Mouse (Mus musculus) forebrain, postnatal 0 days (tissue): Measurements from ENCODE around the gene Gipc2. TPM values are rescaled to one million over a fixed set of nuclear protein-coding genes. Genes with fewer than 3 reads are reported as not detected.

Source experiments
- ATAC-seq: fragments of 200-750 bp; cut with Nextera tagmentation; 2 replicates; pipeline ENCODE4 v1.8.0; 2017; ENCODE audit warnings: mild to moderate bottlenecking, moderate library complexity
- DNase-seq: peaks from one replicate; pipeline ENCODE4 v3.0.0-alpha.2; 2015
- H3K27ac ChIP-seq: fragments of 300-500 bp; sonication (generic); 2 replicates; pipeline ENCODE4 v1.5.1; 2014; ENCODE audit warnings: low read depth, mild to moderate bottlenecking, antibody characterized with exemption, low read length, moderate library complexity, mixed read lengths
- H3K27me3 ChIP-seq: fragments of 300-500 bp; sonication (generic); 2 replicates; pipeline ENCODE4 v1.6.1; 2014; ENCODE audit warnings: mild to moderate bottlenecking, low read length, mixed read lengths; ENCODE audit not compliant: insufficient read depth
- H3K36me3 ChIP-seq: fragments of 300-500 bp; sonication (generic); 2 replicates; pipeline ENCODE4 v1.6.1; 2014; ENCODE audit warnings: mild to moderate bottlenecking, moderate library complexity; ENCODE audit not compliant: insufficient read depth
- H3K4me1 ChIP-seq: fragments of 300-500 bp; sonication (generic); 2 replicates; pipeline ENCODE4 v1.6.1; 2014; ENCODE audit warnings: antibody characterized with exemption; ENCODE audit not compliant: insufficient read depth
- H3K4me2 ChIP-seq: fragments of 300-500 bp; sonication (generic); 2 replicates; pipeline ENCODE4 v1.6.1; 2014; ENCODE audit warnings: low read depth, mild to moderate bottlenecking, moderate library complexity
- H3K4me3 ChIP-seq: fragments of 300-500 bp; sonication (generic); 2 replicates; pipeline ENCODE4 v1.5.1; 2014; ENCODE audit warnings: low read depth, low read length, mixed read lengths
- H3K9ac ChIP-seq: fragments of 300-500 bp; sonication (generic); 2 replicates; pipeline ENCODE4 v1.6.1; 2014; ENCODE audit warnings: mild to moderate bottlenecking
- H3K9me3 ChIP-seq: fragments of 300-500 bp; sonication (generic); 2 replicates; pipeline ENCODE4 v1.6.1; 2016; ENCODE audit warnings: low read length
- CTCF ChIP-seq: sonication (generic); IDR thresholded peaks from 2 replicates; pipeline ENCODE4 v1.5.1; 2016; ENCODE audit warnings: antibody characterized with exemption, control low read depth, low read depth
- WGBS: fragments of 180-500 bp; shearing (Covaris S2); extraction: QIAGEN DNeasy Blood & Tissue Kit; methylation state at CpG from one replicate; pipeline ENCODE4 v1.1.7; 2014; 5-methylcytosine and 5-hydroxymethylcytosine counted together
- polyA plus RNA-seq: library from polyadenylated mRNA; unstranded; fragments of >200 nt; fragmentation: Nextera tagmentation; extraction: Ambion mirVana; gene quantifications from 2 replicates; pipeline ENCODE4 v1.2.1, GENCODE M21; 2015
- total RNA-seq: library from RNA; depleted of rRNA; stranded (reverse); fragments of >200 nt; gene quantifications from 2 replicates; pipeline ENCODE4 v1.2.3, GENCODE M21; 2014

Gipc2 gene
- total and polyA plus RNA-seq, 2 experiments from 2014 or later = 6.3 to 13.9 TPM

DNA sequence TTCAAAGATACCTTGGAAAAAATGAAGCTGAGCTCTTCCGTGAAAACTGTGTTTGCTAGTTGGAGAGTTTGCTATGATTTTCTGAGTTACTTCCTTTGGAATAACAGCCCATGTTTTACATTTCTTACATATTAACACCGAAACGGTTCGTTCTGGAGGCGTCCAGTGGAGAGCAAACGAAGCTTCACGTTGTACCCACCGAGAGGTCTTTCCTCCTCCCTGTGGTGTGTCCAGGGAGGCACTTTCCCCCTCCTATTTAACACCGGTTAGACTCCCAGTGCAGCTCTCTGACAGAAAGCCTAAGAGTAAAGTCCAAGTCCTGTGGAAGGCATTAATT lies 1.0 kb downstream of the Gipc2 start:
- TF ChIP-seq CTCF = no peak
- WGBS = 31% methylated on average over 9 of the region's 9 CpGs
- Histone ChIP-seq H3K4me2 (peak overlapping the region; percentile 91), H3K27me3 (no peaks in the 10 kb centered on the region), H3K36me3 (no peaks in the 10 kb centered on the region), H3K4me3 (peak overlapping the region; percentile 51), H3K9me3 (no peaks in the 10 kb centered on the region), H3K9ac (peak overlapping the region; percentile 67), H3K4me1 (no peaks in the 10 kb centered on the region), H3K27ac (no peak overlapping the region)
- ATAC-seq (no peak), DNase-seq (no peak)

DNA sequence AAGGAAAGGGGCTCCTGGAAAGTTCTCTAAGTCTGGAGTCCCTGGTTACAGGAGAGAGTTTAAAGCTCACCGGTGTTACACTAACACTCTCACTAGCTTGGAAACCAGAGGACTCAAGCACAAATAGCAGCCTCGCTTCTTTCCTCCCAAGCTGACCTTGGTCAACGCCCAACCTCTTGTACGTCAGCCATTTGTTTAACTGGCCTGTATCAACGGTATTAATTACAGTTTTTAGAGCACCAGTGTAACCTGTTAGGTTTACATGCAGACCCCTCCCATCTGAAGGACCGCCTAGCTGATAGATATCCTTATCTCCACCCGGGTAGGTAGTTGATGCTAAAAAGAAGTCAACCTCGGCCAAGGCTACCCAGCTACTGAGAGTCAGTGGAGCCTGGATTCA lies 2.7 kb downstream of the Gipc2 start:
- Histone ChIP-seq H3K4me2 (no peak overlapping the region), H3K4me3 (no peak overlapping the region), H3K4me1 (no peaks in the 10 kb centered on the region), H3K36me3 (no peaks in the 10 kb centered on the region), H3K9ac (no peak overlapping the region), H3K27me3 (no peaks in the 10 kb centered on the region), H3K27ac (no peak overlapping the region), H3K9me3 (no peaks in the 10 kb centered on the region)
- no peak for TF ChIP-seq CTCF
- DNase-seq (no peak), ATAC-seq (no peak)
- WGBS = 93% methylated on average over 8 of the region's 8 CpGs

DNA sequence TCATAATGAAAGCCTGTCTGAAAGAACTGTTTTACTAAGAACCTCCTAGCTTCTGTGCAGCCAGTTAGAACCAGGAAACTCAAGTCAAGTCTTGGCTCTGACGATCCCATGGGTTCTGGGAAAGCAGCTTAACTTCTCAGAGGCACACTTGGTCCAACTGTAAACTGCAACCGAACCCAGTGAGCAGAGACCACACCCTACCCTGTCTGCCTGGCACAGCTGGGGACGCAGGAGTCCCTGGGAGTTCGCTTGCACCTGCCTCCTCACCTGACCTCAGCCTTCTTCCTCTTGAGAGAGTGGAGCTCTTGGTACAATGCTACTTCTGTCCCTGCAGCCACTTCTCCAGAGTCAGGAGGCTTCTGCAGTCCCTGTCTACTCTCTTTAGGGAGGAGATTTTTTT lies 5.4 kb downstream of the Gipc2 start:
- no peaks in the 10 kb centered on the region for H3K27me3 ChIP-seq
- WGBS = 69% methylated on average over 4 of the region's 4 CpGs
- no peak overlapping the region for H3K9ac ChIP-seq
- DNase-seq (no peak), ATAC-seq (no peak)
- no peak overlapping the region for H3K27ac ChIP-seq
- TF ChIP-seq CTCF = no peak
- H3K9me3 ChIP-seq = no peaks in the 10 kb centered on the region
- H3K4me3 ChIP-seq = no peak overlapping the region
- H3K4me2 ChIP-seq = no peak overlapping the region
- H3K4me1 ChIP-seq = no peaks in the 10 kb centered on the region
- no peaks in the 10 kb centered on the region for H3K36me3 ChIP-seq

DNA sequence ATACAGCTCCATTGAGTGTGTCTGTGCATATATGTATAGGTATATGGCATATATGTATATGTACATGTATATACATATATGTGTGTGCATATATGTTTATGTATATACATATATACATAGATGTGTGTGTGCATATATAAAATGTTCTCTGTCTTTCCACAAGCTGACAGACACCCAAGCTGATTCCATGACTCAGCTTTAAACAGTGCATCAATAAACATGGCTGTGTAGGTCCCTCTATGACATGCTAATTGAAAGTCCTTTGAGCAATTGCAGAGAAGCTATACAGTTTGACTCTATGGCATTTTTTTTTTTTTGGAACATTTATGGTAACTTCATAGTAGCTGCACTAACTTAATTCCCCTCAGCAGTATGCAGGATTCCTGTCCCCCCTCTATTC lies 6.7 kb downstream of the Gipc2 start:
- no peaks in the 10 kb centered on the region for H3K27me3 ChIP-seq
- no peaks in the 10 kb centered on the region for H3K36me3 ChIP-seq
- no peak overlapping the region for H3K4me2 ChIP-seq
- no peak overlapping the region for H3K27ac ChIP-seq
- H3K9me3 ChIP-seq = no peaks in the 10 kb centered on the region
- DNase-seq = no peak
- ATAC-seq = no peak
- no peak for TF ChIP-seq CTCF
- H3K4me1 ChIP-seq = no peaks in the 10 kb centered on the region
- H3K9ac ChIP-seq = no peak overlapping the region
- no peak overlapping the region for H3K4me3 ChIP-seq

DNA sequence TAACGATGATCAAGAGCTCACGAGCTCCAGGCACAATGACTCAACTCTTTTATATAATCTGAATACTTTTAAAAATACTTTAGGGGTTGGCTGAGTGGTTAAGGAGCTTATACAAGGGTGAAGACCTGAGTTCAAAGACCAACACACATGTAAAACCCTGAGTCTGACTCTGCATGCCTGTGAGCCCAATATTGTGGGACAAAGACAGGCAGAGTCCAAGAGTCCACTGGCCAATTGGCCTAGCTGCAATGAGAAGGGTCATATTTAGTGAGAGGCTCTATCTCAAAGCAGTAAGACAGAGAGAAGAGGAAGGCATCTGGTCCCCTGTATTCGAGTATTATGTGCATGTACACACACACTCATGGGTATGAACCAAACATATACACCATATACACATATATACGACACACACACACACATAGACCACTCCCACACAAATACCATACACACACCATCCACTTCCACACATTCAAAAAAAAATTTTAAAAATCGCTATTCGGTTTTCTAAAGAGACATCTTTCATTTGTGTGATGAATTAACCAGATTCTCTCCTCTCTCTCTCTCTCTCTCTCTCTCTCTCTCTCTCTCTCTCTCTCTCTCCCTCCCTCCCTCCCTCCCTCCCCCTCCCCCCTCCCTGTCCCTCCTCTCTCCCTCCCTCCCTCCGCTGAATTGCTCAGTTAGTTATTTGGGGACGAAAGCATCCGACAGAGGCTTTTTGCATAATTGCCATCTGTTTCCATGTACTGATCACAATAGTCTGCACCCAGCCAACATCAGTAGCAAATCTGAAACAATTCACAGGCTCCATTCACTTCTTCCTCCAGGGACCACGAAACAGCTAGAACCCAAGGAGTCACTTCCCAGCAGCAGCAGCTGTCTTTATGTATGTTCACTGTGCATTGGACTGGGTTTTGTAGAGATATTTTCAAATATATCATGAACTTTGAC lies 7.4 kb downstream of the Gipc2 start:
- peak; percentile 51 for DNase-seq
- H3K4me2 ChIP-seq = no peak overlapping the region
- no peak overlapping the region for H3K4me3 ChIP-seq
- H3K27ac ChIP-seq = no peak overlapping the region
- H3K9ac ChIP-seq = no peak overlapping the region
- H3K27me3 ChIP-seq = no peaks in the 10 kb centered on the region
- ATAC-seq = peak; percentile 83
- no peaks in the 10 kb centered on the region for H3K4me1 ChIP-seq
- H3K9me3 ChIP-seq = no peaks in the 10 kb centered on the region
- TF ChIP-seq CTCF = no peak
- no peaks in the 10 kb centered on the region for H3K36me3 ChIP-seq
- 43% methylated on average over 10 of the region's 10 CpGs for WGBS

DNA sequence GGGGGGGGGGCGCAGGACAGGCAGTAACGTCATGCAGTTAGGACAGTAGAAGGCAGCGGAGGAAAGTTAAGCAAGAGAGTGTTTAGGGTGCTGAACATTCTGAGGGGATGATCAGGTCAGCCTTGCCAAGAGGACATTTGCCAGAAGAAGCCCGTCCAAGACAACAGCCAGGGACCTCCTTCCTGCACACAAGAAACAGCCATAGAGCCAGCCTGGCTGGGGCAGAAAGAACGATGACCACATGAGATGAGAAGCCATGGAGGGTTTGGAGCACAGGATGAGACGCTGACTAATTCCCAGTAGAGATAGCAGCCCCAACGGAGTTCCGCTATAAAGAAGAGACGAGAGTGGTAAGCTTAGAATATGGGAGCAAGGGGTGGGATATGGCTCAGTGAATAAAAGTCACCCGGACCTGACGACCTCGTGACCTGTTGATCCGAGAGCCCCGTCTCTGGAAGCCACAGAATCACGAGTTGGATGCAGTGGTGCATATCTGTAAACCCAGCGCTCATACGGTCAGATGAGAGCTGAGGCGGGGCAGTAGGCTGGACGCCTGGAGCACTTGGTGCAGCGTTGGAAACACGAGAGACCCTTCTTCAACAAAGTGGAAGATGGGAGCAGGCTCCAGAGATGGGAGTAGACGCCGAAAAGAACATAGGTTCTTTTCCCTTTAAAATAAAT lies 9.1 kb downstream of the Gipc2 start:
- TF ChIP-seq CTCF = no peak
- Histone ChIP-seq H3K27me3 (no peaks in the 10 kb centered on the region), H3K4me1 (no peaks in the 10 kb centered on the region), H3K9me3 (no peaks in the 10 kb centered on the region), H3K9ac (no peak overlapping the region), H3K4me3 (no peak overlapping the region), H3K4me2 (no peak overlapping the region), H3K36me3 (no peaks in the 10 kb centered on the region), H3K27ac (no peak overlapping the region)
- ATAC-seq (no peak), DNase-seq (no peak)
- 83% methylated on average over 23 of the region's 23 CpGs for WGBS

DNA sequence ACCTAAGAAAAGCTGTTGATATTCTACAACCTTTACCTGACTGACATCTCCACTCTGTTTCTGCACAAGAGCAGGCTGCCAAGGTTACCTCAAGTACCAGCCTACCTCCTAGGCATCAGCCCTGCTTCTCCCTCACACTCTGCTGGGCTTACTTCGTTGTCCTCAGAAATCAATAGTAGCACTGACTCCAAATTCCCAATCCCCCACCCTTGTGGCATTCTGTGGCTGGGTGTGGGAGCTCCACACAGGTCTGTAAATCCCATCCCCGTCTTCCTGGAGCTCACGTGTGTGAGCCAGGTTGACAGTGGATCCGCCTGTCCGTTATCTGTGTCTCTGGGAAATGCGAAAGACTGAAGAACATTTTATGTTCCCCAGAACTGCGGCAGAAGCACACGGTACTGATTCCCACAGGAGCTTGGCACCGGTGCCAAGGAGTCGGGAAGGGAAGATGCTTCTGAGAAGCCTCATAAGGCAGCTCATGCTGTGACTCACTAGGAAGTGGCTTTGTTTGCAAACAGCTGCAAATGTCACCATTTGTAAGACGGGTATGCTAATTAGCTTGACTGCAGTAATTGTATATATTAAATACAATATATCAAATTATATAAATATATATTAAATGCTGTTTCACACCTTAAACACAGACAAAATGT lies 10.6 kb downstream of the Gipc2 start:
- no peak overlapping the region for H3K4me3 ChIP-seq
- H3K4me2 ChIP-seq = no peak overlapping the region
- H3K27ac ChIP-seq = no peak overlapping the region
- H3K36me3 ChIP-seq = no peaks in the 10 kb centered on the region
- H3K4me1 ChIP-seq = no peaks in the 10 kb centered on the region
- ATAC-seq = peak; percentile 79
- H3K27me3 ChIP-seq = no peaks in the 10 kb centered on the region
- no peak overlapping the region for H3K9ac ChIP-seq
- H3K9me3 ChIP-seq = no peaks in the 10 kb centered on the region
- peak; percentile 82 for DNase-seq
- no peak for TF ChIP-seq CTCF
- 37% methylated on average over 11 of the region's 11 CpGs for WGBS
